9 mouse cellular contexts compared by ENCODE assay signal in genomic region chr15:92050996-92051352, GRCm38 (mm10). TPM values are rescaled to one million over a fixed set of nuclear protein-coding genes. Genes with fewer than 3 reads are reported as not detected.
A peak's percentile ranks its signal among the peaks of the same experiment; 100 is the strongest.
DNase-seq lines count a peak whose midpoint lies in the region; ATAC-seq and TF ChIP-seq lines count a peak whose summit lies in the region.
"Had no signal": no experiment of that assay in that cellular context is flagged by ENCODE, and none has a peak within 500 bp of the region (broad histone marks: within the 10 kb centered on the region; RNA-seq: fewer than 3 reads in every experiment).

Cntn1 (plus strand) TSS chr15:92051165.

- no peak for TF ChIP-seq CTCF in E14TG2a.4 (conservative IDR thresholded peaks at IDR 0.05; ENCODE audit: low read length)

- peak; percentile 95 for DNase-seq in brain, adult 2 months (ENCODE audit: low read depth, low spot score)
- peak; percentile 81 for DNase-seq in forebrain, embryonic 10.5 days (ENCODE audit: extremely low spot score, low spot score)
- peak; percentile 88 for DNase-seq in hindbrain, embryonic 14.5 days (ENCODE audit: low spot score)
- DNase-seq in layer of hippocampus, postnatal 14 days (ENCODE audit: low spot score in 2 of 2), result peak; percentile 89 to 95
- DNase-seq in lung, postnatal 14 days, result peak; percentile 7
- DNase-seq in right cerebral cortex, postnatal 25 days, result peak; percentile 88
- no peak for DNase-seq in spleen, postnatal 14 days (ENCODE audit: low spot score in 2 of 2)

- H3K4me2 ChIP-seq in hindbrain, embryonic 14.5 days (replicated peaks), result peak within 1 kb of the TSS; percentile 70

- under 1% methylated on average over 17 of the region's 17 CpGs for WGBS in forebrain, embryonic 10.5 days
- under 1% methylated on average over 17 of the region's 17 CpGs for WGBS in hindbrain, embryonic 14.5 days

- peaks cover 11% of the 10 kb centered on the region for H3K4me1 ChIP-seq in E14TG2a.4 (replicated peaks; ENCODE audit: low read depth, low read length)
- peaks cover 18% of the 10 kb centered on the region for H3K4me1 ChIP-seq in forebrain, embryonic 10.5 days
- H3K4me1 ChIP-seq in hindbrain, embryonic 14.5 days (replicated peaks; ENCODE audit: control insufficient read depth, insufficient read depth, low read length), result peaks cover 11% of the 10 kb centered on the region; the same call in 1 of the 2 replicates

- peak within 1 kb of the TSS; percentile 72 for H3K9ac ChIP-seq in hindbrain, embryonic 14.5 days

- ATAC-seq in hindbrain, embryonic 14.5 days (ENCODE audit: low FRiP score), result peak; percentile 98
- ATAC-seq: Patski had no signal

- H3K36me3 ChIP-seq in E14TG2a.4 (ENCODE audit: insufficient read depth, low read length), result no peaks in the 10 kb centered on the region
- H3K36me3 ChIP-seq in forebrain, embryonic 10.5 days (replicated peaks), result no peaks in the 10 kb centered on the region
- no peaks in the 10 kb centered on the region for H3K36me3 ChIP-seq in hindbrain, embryonic 14.5 days (replicated peaks; ENCODE audit: control insufficient read depth, insufficient read depth)

- H3K9me3 ChIP-seq in E14TG2a.4 (ENCODE audit: low read length), result no peaks in the 10 kb centered on the region
- H3K9me3 ChIP-seq in forebrain, embryonic 10.5 days, result no peaks in the 10 kb centered on the region
- no peaks in the 10 kb centered on the region for H3K9me3 ChIP-seq in hindbrain, embryonic 14.5 days (ENCODE audit: control insufficient read depth, low read length)

- H3K4me3 ChIP-seq in E14TG2a.4 (replicated peaks; ENCODE audit: low read length), result peak within 1 kb of the TSS; percentile 80
- H3K4me3 ChIP-seq in forebrain, embryonic 10.5 days, result peak within 1 kb of the TSS; percentile 73
- peak within 1 kb of the TSS; percentile 56 for H3K4me3 ChIP-seq in hindbrain, embryonic 14.5 days (replicated peaks; ENCODE audit: low read length)

- peaks cover 32% of the 10 kb centered on the region for H3K27me3 ChIP-seq in E14TG2a.4 (ENCODE audit: insufficient read depth, low read length)
- H3K27me3 ChIP-seq in forebrain, embryonic 10.5 days (ENCODE audit: poor library complexity, severe bottlenecking), result peaks cover 39% of the 10 kb centered on the region
- H3K27me3 ChIP-seq in hindbrain, embryonic 14.5 days (ENCODE audit: control insufficient read depth, insufficient read depth, low read length), result no peaks in the 10 kb centered on the region

- H3K27ac ChIP-seq in forebrain, embryonic 10.5 days, result peak within 1 kb of the TSS; percentile 63
- peak within 1 kb of the TSS; percentile 86 for H3K27ac ChIP-seq in hindbrain, embryonic 14.5 days

RNA-seq across cellular contexts. Expression of gene Cntn1, which starts in this region (rescaled TPM):
- 0.93 and 0.95 TPM in 2 replicates for polyA plus RNA-seq in forebrain, embryonic 10.5 days (2016; fragmentation: Nextera tagmentation; extraction: Ambion mirVana)
- 77.2 and 99.7 TPM in 2 replicates for polyA plus RNA-seq in hindbrain, embryonic 14.5 days (2014; fragmentation: Nextera tagmentation; extraction: Ambion mirVana)
- total RNA-seq in layer of hippocampus, postnatal 14 days (2021), result 100 to 1,000 TPM; 409 to 418 TPM
- polyA plus RNA-seq: Patski had no signal

Comparison
In these comparisons a context has a peak if more than half of its experiments do, and no peak if none do; other contexts are left out.
1. RNA of gene Cntn1 (polyA plus RNA-seq): 77.2 to 99.7 TPM in hindbrain, embryonic 14.5 days; 0.93 to 0.95 TPM in forebrain, embryonic 10.5 days; every median in the first group is over 10 times any median in the second.
2. Peak in DNase-seq, H3K4me3 ChIP-seq and H3K27ac ChIP-seq in forebrain, embryonic 10.5 days; RNA of the gene not detected or under 1 TPM.
3. DNase-seq: peak in brain, adult 2 months (single experiment), hindbrain, embryonic 14.5 days (single experiment), layer of hippocampus, postnatal 14 days (2 of 2), lung, postnatal 14 days (single experiment) and right cerebral cortex, postnatal 25 days (single experiment); none in spleen, postnatal 14 days (0 of 2).
4. Peak in every context shown above with its lines, with median percentiles within 50 percentile points of each other: H3K4me3 ChIP-seq.